Mouse (Mus musculus) ES-E14 (cell line): ENCODE data around the gene Gucy1b1.

Experiments
- CHD2 ChIP-seq: IDR thresholded peaks from 2 replicates; pipeline ENCODE4 v1.6.1; 2014; ENCODE audit warnings: mild to moderate bottlenecking, low read depth, low read length, inconsistent platforms
- HCFC1 ChIP-seq: IDR thresholded peaks from 2 replicates; pipeline ENCODE4 v1.6.1; 2012; ENCODE audit warnings: low read length, inconsistent platforms, borderline replicate concordance; ENCODE audit not compliant: insufficient read depth
- MAFK ChIP-seq: IDR thresholded peaks from 2 replicates; pipeline ENCODE4 v1.6.1; 2014; ENCODE audit warnings: mild to moderate bottlenecking, low read depth, low read length, inconsistent platforms; ENCODE audit not compliant: insufficient read depth
- ZC3H11A ChIP-seq: IDR thresholded peaks from 2 replicates; pipeline ENCODE4 v1.6.1; 2012; ENCODE audit warnings: low read depth, mild to moderate bottlenecking, inconsistent platforms, low read length, borderline replicate concordance
- ZNF384 ChIP-seq: IDR thresholded peaks from 2 replicates; pipeline ENCODE4 v1.6.1; 2012; ENCODE audit warnings: low read depth, low read length, inconsistent platforms

DNA sequence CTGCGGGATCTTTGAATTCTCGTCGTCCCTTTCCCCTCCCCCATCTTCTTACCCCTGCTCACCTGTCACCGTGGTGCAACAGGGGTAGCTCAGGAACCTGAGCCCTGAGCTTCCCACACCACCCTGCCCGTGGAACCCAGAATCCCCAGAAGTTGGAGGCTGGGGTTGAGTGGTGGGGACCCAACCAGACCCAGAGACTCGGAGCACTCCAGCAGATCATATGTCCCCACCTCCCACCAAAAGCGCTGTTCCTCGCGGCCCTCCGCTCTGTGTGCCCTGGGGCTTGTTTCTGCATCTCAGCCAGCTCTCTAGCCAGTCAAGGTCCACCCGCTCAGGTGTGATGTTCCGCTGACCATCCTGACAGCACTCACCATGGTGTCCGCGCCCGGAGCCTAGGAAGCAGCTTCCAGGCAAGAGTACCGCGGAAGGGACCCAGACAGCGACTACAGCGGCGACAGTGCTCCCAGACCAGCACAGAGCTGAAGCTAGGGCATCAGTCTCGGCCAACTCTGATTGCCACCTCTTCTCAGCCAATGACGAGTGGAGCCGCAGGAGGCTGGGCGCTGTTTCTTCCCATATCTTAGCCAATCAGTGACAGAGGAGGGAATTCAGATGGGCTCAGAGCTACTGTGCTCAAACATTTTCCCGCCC lies at the start of gene Gucy1b1:
- TF ChIP-seq ZC3H11A (no peak), MAFK (no peak), ZNF384 (no peak), HCFC1 (no peak), CHD2 (peak; percentile 17; the same call in 1 of the 2 replicates)
